Mouse (Mus musculus) megakaryocyte-erythroid progenitor cell, adult 5-6 weeks (primary cell): Measurements from ENCODE around the gene Aifm1. TPM values are rescaled to one million over a fixed set of nuclear protein-coding genes. Genes with fewer than 3 reads are reported as not detected.
A peak's percentile ranks its signal among the peaks of the same experiment; 100 is the strongest.

ENCODE experiments used
- ATAC-seq: replicated peaks from 2 replicates; pipeline ENCODE4 v1.8.0; 2016; ENCODE audit warnings: mild to moderate bottlenecking, inconsistent platforms; ENCODE audit not compliant: severe bottlenecking, poor library complexity, low FRiP score, low TSS enrichment
- total RNA-seq, 2 experiments: library from RNA; stranded (forward) in 1 of 2; stranded (reverse) in 1 of 2; fragments of 200-1000, 215-1000 nt in 1 of 2; fragments of >200 nt in 1 of 2; fragmentation: Nextera tagmentation in 1 of 2; gene quantifications; 2 replicates each; pipeline ENCODE4 v1.2.3; 2014 to 2017

Gene Aifm1
- total RNA-seq, 2 experiments from 2014 or later, result 74.1 to 155 TPM

DNA sequence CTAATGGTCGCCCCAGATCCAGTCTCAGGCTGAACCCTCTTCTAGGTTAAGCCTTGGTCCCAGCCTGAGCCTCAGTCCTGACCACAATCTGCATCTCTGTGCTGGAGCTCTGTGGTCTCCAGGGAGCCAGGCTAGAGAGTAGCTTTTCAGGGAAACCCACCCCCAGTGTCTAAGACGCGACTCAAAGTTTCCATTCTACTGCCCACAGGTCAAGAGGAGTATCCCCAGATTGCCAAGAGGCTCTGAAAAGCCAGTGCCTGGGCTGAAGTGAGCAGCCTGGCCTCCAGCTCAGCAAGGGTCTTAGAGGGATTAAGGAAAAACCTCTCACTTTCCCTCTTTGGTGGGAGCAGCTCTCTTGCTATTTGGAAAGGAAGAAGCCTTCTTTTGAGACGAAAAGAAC is 51.1 kb downstream of the Aifm1 start:
- ATAC-seq, result no peak

DNA sequence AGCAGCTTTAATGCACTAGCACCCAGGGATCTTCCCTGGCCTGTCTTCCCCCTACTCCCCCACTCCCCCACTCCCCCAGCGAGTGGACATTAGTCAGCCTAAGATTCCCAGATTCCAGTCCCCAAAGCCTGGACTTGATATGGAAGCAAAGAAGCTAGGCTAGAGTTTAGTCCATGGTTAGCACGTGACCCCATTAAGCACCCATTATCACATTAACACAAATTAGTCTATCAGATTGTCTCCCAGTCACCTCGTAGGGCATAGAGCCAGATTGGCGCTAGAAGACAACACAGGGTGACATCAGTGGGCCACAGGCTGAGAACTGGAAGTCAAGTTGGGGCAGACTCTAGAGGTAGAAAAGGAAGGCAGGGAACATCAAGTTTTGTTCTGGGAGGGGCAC is 52.4 kb downstream of the Aifm1 start:
- ATAC-seq, result no peak

GRCm38 (mm10) chrX:48460496-48460895 is 52.9 kb downstream of the Aifm1 start:
- ATAC-seq, result no peak

- ATAC-seq, result no peak
Measured at GRCm38 (mm10) chrX:48456956-48457355, 56.4 kb downstream of the Aifm1 start.

GRCm38 (mm10) chrX:48455018-48455417 is 58.3 kb downstream of the Aifm1 start:
- ATAC-seq, result no peak

- ATAC-seq, result no peak
Measured at GRCm38 (mm10) chrX:48454495-48454878, 58.9 kb downstream of the Aifm1 start.

DNA sequence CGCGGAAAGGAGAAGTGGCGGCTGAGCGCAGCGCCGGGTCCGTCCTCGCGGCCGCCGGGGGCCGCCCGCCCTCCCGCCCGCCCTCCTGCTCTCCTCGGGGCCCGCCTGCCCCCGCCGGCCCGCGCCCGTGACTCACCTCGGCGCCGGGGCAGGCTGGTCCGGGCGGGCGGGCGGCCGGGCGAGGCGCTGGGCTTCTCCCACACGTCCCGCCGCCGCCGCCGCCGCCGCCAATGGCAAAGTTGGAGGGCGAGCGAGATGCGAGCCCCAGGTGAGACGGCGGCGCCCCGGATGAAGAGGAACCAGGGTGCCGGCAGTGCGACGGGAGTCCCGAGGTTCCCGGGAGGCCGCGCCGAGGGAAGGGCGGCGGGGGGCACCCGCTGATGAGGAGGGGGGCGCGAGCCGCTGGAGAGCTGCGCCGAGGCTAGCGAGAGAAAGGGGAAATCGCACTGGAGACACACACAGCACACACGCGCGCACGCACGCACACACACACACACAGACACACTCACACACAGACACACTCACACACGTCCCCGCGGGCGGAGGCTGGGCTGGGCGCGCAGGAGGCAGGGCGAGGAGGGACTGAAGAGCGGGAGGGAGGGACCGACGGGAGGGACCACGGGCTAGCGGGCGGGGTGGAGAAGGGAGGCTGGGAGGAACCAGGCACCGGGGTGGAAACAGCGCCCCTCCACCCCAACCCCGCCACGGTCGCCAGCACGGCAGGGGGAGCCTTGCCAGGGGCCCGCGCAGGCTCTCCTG is 59.4 kb downstream of the Aifm1 start:
- ATAC-seq, result peak; percentile 92

- peak; percentile 8; the same call in 1 of the 2 replicates for ATAC-seq
Measured at GRCm38 (mm10) chrX:48452931-48453673, 60.3 kb downstream of the Aifm1 start.

DNA sequence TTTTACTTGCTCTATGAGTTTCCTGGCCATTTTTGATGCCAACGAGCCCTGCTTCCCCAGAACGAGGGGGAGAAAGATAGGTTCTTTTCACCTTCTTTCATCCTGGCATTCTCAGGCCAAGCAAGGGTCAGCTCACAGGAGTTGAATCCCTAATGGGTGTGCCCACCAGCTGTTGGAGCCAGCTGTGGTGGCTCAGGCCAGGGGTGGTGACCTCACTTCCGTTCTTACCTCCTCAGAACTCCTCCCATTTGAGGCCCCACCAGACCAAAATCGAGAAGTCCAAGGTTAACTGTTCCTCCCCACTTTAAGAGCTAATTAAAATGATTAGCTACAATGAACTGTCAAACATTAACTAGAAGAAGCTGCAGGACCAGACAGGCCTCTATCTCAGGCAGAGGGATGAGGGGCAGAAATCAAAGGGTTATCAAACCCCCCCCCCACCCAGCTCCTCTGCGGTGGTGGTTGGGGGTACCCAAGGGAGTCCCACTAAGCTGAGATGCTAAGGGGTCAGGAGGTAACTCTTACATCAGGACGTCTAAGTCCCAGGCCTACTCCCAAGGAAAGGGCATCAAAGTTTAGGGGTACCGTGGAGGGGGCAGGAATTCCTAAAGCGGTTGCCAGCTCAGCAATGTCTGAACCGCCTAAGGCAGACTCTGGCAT is 61.0 kb downstream of the Aifm1 start:
- ATAC-seq, result peak; percentile 19; the same call in 1 of the 2 replicates

DNA sequence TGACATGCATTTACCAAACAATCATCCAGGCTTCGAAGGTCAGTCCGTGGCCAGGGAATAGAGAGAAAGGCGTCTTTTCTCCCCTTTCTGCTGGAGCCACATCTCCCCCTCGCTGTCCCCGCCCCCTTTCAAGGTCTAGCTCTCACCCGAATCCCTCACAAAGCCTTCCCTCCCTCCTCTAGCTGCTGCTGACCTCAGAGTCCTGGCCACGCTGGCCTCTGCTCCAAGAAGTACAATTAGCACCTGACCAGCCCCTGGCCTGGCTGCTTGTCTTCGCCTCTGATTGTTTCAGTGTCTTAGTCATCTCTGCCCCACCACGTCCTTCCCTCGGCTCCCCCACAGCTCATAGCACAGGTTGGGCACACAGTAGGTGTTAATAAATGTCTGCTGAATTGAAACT is 63.7 kb downstream of the Aifm1 start:
- ATAC-seq, result no peak

GRCm38 (mm10) chrX:48444677-48445076 is 68.7 kb downstream of the Aifm1 start:
- ATAC-seq, result no peak

- ATAC-seq, result no peak
Measured at GRCm38 (mm10) chrX:48441954-48442353, 71.4 kb downstream of the Aifm1 start.

DNA sequence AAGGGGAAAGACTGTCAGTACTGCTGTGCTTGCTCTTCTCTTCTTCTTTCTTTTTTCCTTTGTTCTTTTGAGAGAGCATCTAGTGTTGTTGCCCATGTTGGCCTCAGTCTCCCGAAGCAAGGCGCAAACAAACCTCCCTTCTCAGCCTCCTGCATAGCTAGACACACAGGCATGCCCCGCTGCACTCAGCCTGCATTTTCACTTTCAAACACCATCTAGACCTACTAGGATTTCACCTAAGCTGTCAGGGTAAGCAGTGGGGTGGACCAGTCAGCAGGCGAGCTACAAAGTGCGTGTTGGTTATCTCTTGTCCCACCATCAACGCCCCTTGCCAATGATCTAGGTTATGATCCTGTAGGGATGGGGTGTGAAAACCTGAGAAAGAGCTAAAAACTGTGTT is 71.8 kb downstream of the Aifm1 start:
- ATAC-seq, result no peak

GRCm38 (mm10) chrX:48439036-48439435 is 74.3 kb downstream of the Aifm1 start:
- ATAC-seq, result peak; percentile 57

GRCm38 (mm10) chrX:48436082-48436481 is 77.3 kb downstream of the Aifm1 start:
- 0 out of 2 replicates have a peak, but pooled peaks have one; percentile 7 for ATAC-seq

DNA sequence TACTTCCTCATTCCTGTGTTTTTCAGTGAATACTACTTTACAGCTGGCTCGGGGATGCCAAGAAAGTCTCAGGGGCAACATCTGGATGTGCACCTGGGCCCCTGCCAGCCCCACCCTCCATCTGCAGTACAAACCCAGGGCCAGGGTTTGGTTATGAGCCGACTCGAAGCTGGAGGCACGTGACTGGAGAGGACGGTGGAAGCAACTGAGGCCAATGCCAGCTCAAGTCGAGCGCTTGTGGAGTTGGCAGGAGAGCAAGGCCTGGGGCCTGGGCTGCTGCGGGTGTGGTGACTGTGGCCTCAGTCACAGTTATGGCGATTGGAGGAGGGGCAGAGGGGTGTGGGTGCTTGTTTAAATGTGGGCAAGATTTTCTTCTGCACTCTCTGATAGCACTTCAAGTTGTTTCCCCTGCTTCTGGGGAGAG is 77.9 kb downstream of the Aifm1 start:
- ATAC-seq, result peak; percentile 76

DNA sequence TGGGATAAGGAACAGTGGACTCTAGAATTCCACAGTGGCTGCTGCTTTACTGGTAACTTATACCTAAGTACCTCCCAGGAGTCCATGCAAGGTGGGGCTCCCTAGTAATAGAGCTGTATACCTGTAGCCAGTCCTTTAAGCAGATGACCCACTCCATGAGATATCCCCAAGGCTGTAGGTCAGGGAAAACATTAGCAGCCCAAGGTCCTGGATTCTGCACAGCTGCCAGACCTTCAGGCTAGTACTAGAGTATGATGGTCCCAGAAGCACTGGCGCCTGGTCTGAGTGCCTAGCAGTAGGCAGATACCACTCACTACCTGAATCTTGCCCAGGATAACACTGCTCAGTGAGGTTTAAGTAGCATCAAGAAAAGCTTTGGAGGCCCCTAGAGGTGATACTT is 79.1 kb downstream of the Aifm1 start:
- no peak for ATAC-seq

DNA sequence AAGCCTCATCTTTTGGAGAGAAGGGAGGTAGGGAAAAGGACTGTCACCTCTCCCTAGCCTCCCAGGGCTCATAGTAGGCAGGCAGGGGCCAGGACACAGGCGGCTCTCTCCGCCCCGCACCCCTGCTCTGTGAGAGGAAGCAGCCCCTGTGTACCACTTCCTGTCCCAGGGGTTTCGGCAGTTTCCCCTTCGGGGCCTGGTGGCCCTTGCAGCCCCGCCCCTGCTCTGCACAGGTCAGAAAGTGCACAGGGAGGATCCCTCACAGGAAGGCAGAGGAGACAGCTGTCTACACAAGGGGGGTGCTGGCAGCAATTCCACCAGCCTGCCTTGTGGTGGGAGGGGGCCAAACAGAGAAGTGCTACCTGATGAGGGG is 79.8 kb downstream of the Aifm1 start:
- ATAC-seq, result no peak; the same call in 1 of the 2 replicates

DNA sequence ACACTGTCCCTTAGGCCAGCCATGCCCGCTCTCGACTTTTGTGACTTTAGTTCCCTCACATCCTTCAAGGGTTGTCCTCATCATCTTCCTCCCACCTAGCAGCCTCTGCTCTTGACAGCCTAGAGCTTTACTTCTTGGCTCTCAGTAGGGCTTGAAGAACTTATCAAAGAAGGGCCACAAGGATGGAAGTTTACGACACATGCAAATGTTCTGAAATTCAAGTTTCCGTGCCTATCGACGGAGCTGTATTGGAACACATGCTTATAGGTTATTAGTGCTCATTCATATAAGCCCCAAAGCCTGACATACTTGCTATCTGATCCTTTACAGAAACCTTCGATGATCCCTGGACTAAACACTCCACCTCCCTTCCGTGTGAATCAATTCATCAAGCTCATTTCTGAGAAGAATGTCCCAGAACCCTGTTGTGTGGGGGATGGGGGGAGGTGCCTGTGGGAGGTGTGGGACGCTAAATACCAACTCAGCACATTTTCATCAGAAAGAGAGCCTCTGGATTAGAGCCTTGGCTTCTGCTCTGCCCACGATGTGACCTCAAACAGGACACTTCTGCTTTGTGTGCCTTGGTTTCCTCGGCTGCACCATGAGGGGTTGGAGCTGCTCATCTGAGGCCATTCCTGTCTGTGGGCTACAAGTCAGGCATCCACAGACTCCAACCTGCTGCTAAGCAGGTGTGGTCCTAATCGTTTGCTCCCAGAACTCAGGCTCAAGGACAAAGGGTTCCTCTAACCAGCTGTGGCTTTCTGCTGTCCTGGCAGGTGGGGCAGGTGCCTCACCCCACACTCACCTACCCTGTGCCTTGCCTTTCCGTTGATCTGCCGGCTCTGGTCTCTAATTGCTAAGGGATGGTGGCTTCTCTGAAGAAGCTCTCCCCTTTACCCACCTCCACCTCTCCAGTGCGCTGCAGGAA is 80.5 kb downstream of the Aifm1 start:
- no peak for ATAC-seq
